Mouse (Mus musculus): ENCODE results near the gene Tenm4. TPM values are rescaled to one million over a fixed set of nuclear protein-coding genes. Genes with fewer than 3 reads are reported as not detected.

The Tenm4 gene
- polyA plus RNA-seq, 2 experiments = 12.7 to 37.4 TPM

GRCm38 (mm10) chr7:96565806-96566205 is 394.8 kb downstream of the Tenm4 start:
- no peaks in the 10 kb centered on the region for H3K9me3 ChIP-seq (ENCODE audit: control insufficient read depth, low read length)
- peak; percentile 51 for DNase-seq (ENCODE audit: low spot score)
- H3K4me2 ChIP-seq (replicated peaks; ENCODE audit: low read depth, low read length, severe bottlenecking) = no peak overlapping the region
- H3K27ac ChIP-seq (replicated peaks; ENCODE audit: low read depth, low read length) = no peak overlapping the region
- no peak for ATAC-seq (ENCODE audit: low FRiP score, low read depth)
- WGBS = 25% methylated on average over 4 of the region's 4 CpGs
- H3K9ac ChIP-seq (ENCODE audit: low read depth, low read length, severe bottlenecking) = no peak overlapping the region
- no peaks in the 10 kb centered on the region for H3K27me3 ChIP-seq (ENCODE audit: control insufficient read depth, insufficient read depth, low read length)
- no peak overlapping the region for H3K4me3 ChIP-seq (replicated peaks; ENCODE audit: low read length)
- H3K36me3 ChIP-seq (ENCODE audit: control insufficient read depth, insufficient read depth, low read length) = no peaks in the 10 kb centered on the region
- peaks cover 19% of the 10 kb centered on the region for H3K4me1 ChIP-seq (ENCODE audit: control insufficient read depth, insufficient read depth, low read length)
- TF ChIP-seq POLR2A (IDR thresholded peaks at IDR 0.05; ENCODE audit: borderline replicate concordance, extremely low read depth, insufficient read depth, insufficient read length) = no peak

- WGBS = 67% methylated on average over 4 of the region's 4 CpGs
- TF ChIP-seq POLR2A (IDR thresholded peaks at IDR 0.05; ENCODE audit: borderline replicate concordance, extremely low read depth, insufficient read depth, insufficient read length) = no peak
- no peak for ATAC-seq (ENCODE audit: low FRiP score, low read depth)
These were observed 395.2 kb downstream of the Tenm4 start for GRCm38 (mm10) chr7:96566260-96566659.

GRCm38 (mm10) chr7:96568034-96568433 is 397.0 kb downstream of the Tenm4 start:
- 91% methylated on average over 3 of the region's 3 CpGs for WGBS
- DNase-seq (ENCODE audit: low spot score) = no peak
- no peak overlapping the region for H3K27ac ChIP-seq (replicated peaks; ENCODE audit: low read depth, low read length)

More at GRCm38 (mm10) chr7:96566260-96566659, 395.2 kb downstream of the Tenm4 start:
- Histone ChIP-seq H3K9me3 (ENCODE audit: control insufficient read depth, low read length) (no peaks in the 10 kb centered on the region), H3K27me3 (ENCODE audit: control insufficient read depth, insufficient read depth, low read length) (no peaks in the 10 kb centered on the region), H3K36me3 (ENCODE audit: control insufficient read depth, insufficient read depth, low read length) (no peaks in the 10 kb centered on the region), H3K4me1 (ENCODE audit: control insufficient read depth, insufficient read depth, low read length) (peaks cover 19% of the 10 kb centered on the region), H3K4me2 (replicated peaks; ENCODE audit: low read depth, low read length, severe bottlenecking) (no peak overlapping the region), H3K27ac (replicated peaks; ENCODE audit: low read depth, low read length) (no peak overlapping the region), H3K4me3 (replicated peaks; ENCODE audit: low read length) (no peak overlapping the region), H3K9ac (ENCODE audit: low read depth, low read length, severe bottlenecking) (no peak overlapping the region)
- no peak for DNase-seq (ENCODE audit: low spot score)

GRCm38 (mm10) chr7:96570965-96571364 is 399.9 kb downstream of the Tenm4 start:
- DNase-seq (ENCODE audit: low spot score) (no peak), ATAC-seq (ENCODE audit: low FRiP score, low read depth) (no peak)
- no peak overlapping the region for H3K4me2 ChIP-seq (replicated peaks; ENCODE audit: low read depth, low read length, severe bottlenecking)
- no peaks in the 10 kb centered on the region for H3K36me3 ChIP-seq (ENCODE audit: control insufficient read depth, insufficient read depth, low read length)
- H3K4me3 ChIP-seq (replicated peaks; ENCODE audit: low read length) = no peak overlapping the region
- no peaks in the 10 kb centered on the region for H3K27me3 ChIP-seq (ENCODE audit: control insufficient read depth, insufficient read depth, low read length)
- H3K4me1 ChIP-seq (ENCODE audit: control insufficient read depth, insufficient read depth, low read length) = peaks cover 30% of the 10 kb centered on the region
- H3K9ac ChIP-seq (ENCODE audit: low read depth, low read length, severe bottlenecking) = no peak overlapping the region
- no peak for TF ChIP-seq POLR2A (IDR thresholded peaks at IDR 0.05; ENCODE audit: borderline replicate concordance, extremely low read depth, insufficient read depth, insufficient read length)
- no peak overlapping the region for H3K27ac ChIP-seq (replicated peaks; ENCODE audit: low read depth, low read length)
- no peaks in the 10 kb centered on the region for H3K9me3 ChIP-seq (ENCODE audit: control insufficient read depth, low read length)

More at GRCm38 (mm10) chr7:96568034-96568433, 397.0 kb downstream of the Tenm4 start:
- Histone ChIP-seq H3K9ac (ENCODE audit: low read depth, low read length, severe bottlenecking) (no peak overlapping the region), H3K4me2 (replicated peaks; ENCODE audit: low read depth, low read length, severe bottlenecking) (no peak overlapping the region), H3K4me1 (ENCODE audit: control insufficient read depth, insufficient read depth, low read length) (peaks cover 15% of the 10 kb centered on the region), H3K9me3 (ENCODE audit: control insufficient read depth, low read length) (no peaks in the 10 kb centered on the region), H3K36me3 (ENCODE audit: control insufficient read depth, insufficient read depth, low read length) (no peaks in the 10 kb centered on the region), H3K4me3 (replicated peaks; ENCODE audit: low read length) (no peak overlapping the region), H3K27me3 (ENCODE audit: control insufficient read depth, insufficient read depth, low read length) (no peaks in the 10 kb centered on the region)
- no peak for TF ChIP-seq POLR2A (IDR thresholded peaks at IDR 0.05; ENCODE audit: borderline replicate concordance, extremely low read depth, insufficient read depth, insufficient read length)
- no peak for ATAC-seq (ENCODE audit: low FRiP score, low read depth)

GRCm38 (mm10) chr7:96572995-96573394 is 401.9 kb downstream of the Tenm4 start:
- no peak for ATAC-seq (ENCODE audit: low FRiP score, low read depth)
- 91% methylated on average over 7 of the region's 7 CpGs for WGBS

GRCm38 (mm10) chr7:96575202-96575650 is 404.2 kb downstream of the Tenm4 start:
- Histone ChIP-seq H3K4me1 (ENCODE audit: control insufficient read depth, insufficient read depth, low read length) (peaks cover 31% of the 10 kb centered on the region), H3K36me3 (ENCODE audit: control insufficient read depth, insufficient read depth, low read length) (no peaks in the 10 kb centered on the region), H3K9ac (ENCODE audit: low read depth, low read length, severe bottlenecking) (no peak overlapping the region), H3K27me3 (ENCODE audit: control insufficient read depth, insufficient read depth, low read length) (no peaks in the 10 kb centered on the region), H3K27ac (replicated peaks; ENCODE audit: low read depth, low read length) (peak overlapping the region; percentile 56), H3K4me3 (replicated peaks; ENCODE audit: low read length) (no peak overlapping the region), H3K9me3 (ENCODE audit: control insufficient read depth, low read length) (no peaks in the 10 kb centered on the region), H3K4me2 (replicated peaks; ENCODE audit: low read depth, low read length, severe bottlenecking) (0 out of 2 replicates have a peak overlapping the region, but pooled peaks have one; percentile 2)
- TF ChIP-seq POLR2A (IDR thresholded peaks at IDR 0.05; ENCODE audit: borderline replicate concordance, extremely low read depth, insufficient read depth, insufficient read length) = no peak
- ATAC-seq (ENCODE audit: low FRiP score, low read depth) (peak; percentile 86), DNase-seq (ENCODE audit: low spot score) (peak; percentile 88)
- 17% methylated on average over 7 of the region's 7 CpGs for WGBS

More at GRCm38 (mm10) chr7:96572995-96573394, 401.9 kb downstream of the Tenm4 start:
- Histone ChIP-seq H3K4me3 (replicated peaks; ENCODE audit: low read length) (no peak overlapping the region), H3K27me3 (ENCODE audit: control insufficient read depth, insufficient read depth, low read length) (no peaks in the 10 kb centered on the region), H3K9me3 (ENCODE audit: control insufficient read depth, low read length) (no peaks in the 10 kb centered on the region), H3K9ac (ENCODE audit: low read depth, low read length, severe bottlenecking) (no peak overlapping the region), H3K27ac (replicated peaks; ENCODE audit: low read depth, low read length) (no peak overlapping the region), H3K4me2 (replicated peaks; ENCODE audit: low read depth, low read length, severe bottlenecking) (no peak overlapping the region), H3K36me3 (ENCODE audit: control insufficient read depth, insufficient read depth, low read length) (no peaks in the 10 kb centered on the region), H3K4me1 (ENCODE audit: control insufficient read depth, insufficient read depth, low read length) (peaks cover 30% of the 10 kb centered on the region)
- no peak for DNase-seq (ENCODE audit: low spot score)
- TF ChIP-seq POLR2A (IDR thresholded peaks at IDR 0.05; ENCODE audit: borderline replicate concordance, extremely low read depth, insufficient read depth, insufficient read length) = no peak

Measured in limb, embryonic 14.5 days (tissue).